Mouse (Mus musculus): ENCODE measurements around the gene Rpl21.

DNA sequence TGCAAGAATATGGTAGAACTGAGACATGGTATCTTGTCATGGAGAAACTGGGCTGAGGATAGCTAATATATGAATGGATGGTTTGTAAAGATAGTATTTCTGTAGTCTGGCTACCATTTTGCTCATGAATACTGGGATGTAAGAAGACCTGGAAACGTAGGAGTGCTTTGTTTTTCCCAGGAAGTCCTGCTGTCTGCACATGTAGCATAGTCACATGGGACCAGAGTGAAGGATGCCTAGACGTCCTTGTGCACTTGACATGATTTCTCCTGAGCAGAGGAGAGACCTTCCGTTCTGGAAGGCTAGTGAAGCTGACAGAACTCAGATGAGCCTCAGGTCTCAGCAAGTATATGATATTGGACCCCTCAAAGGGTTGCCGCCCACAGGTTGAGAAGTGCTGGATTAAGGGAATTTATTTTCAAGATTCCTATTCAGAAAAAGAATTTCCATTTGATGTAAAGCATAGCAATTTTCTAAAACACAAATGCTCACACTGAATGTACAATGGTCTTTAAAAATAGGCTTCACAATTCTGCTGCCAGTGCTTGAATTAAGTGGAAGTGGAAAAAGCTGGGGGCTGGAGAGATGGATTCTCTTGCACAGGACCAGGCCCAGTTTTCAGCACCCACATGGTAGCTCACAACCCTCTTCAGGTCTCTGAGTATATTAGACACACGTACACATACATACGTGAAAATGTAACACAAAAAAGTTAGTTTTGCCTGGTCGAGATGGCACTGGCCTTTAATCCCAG lies 5.5 kb downstream of the Rpl21 start:
- TF ChIP-seq CTCF (IDR thresholded peaks at IDR 0.05; ENCODE audit: low read depth) (no peak), EP300 (optimal IDR thresholded peaks at IDR 0.05) (no peak)
